Mouse (Mus musculus) adrenal gland, postnatal 10 days (tissue): Measurements from ENCODE around the gene Tnnc1. TPM values are rescaled to one million over a fixed set of nuclear protein-coding genes. Genes with fewer than 3 reads are reported as not detected.

Experiments
- DNase-seq: peaks from one replicate; pipeline ENCODE4 v3.0.0; 2021; ENCODE audit warnings: mixed read lengths
- total RNA-seq, 2 experiments: library from RNA; stranded (reverse); gene quantifications; 2 replicates each; pipeline ENCODE4 v1.2.3; 2021

The Tnnc1 gene
- total RNA-seq, 2 experiments from 2014 or later: 11.1 to 45.0 TPM

GRCm38 (mm10) chr14:31258476-31259050, 50.5 kb downstream of the Tnnc1 start:
- DNase-seq: no peak

- no peak for DNase-seq
These were observed 52.3 kb downstream of the Tnnc1 start for GRCm38 (mm10) chr14:31260374-31260773.

GRCm38 (mm10) chr14:31260932-31261331, 52.8 kb downstream of the Tnnc1 start:
- DNase-seq: no peak

Other genes with a start within 250 kb of the Tnnc1 start
- 10 to 100 TPM; 35.0 to 47.0 TPM for gene Glt8d1, start 206.9 kb upstream of the Tnnc1 start, total RNA-seq
- 100 to 1,000 TPM; 215 to 225 TPM for gene Spcs1, start 206.6 kb upstream of the Tnnc1 start, total RNA-seq
- 10 to 100 TPM; 53.5 to 65.9 TPM for gene Pbrm1, start 189.2 kb upstream of the Tnnc1 start, total RNA-seq
- 10 to 100 TPM; 61.5 to 81.2 TPM for gene Gnl3, start 189.2 kb upstream of the Tnnc1 start, total RNA-seq
- gene Smim4, start 79.4 kb upstream of the Tnnc1 start, total RNA-seq: 100 to 1,000 TPM in 1 of 2 experiments, 10 to 100 TPM in 1; 86.9 to 103 TPM
- gene Nt5dc2, start 77.3 kb upstream of the Tnnc1 start, total RNA-seq: 10 to 100 TPM; 52.0 to 52.6 TPM
- gene Stab1, start 39.7 kb upstream of the Tnnc1 start, total RNA-seq: 10 to 100 TPM; 74.3 to 74.8 TPM
- 100 to 1,000 TPM; 224 to 328 TPM for gene Nisch, start 8.6 kb downstream of the Tnnc1 start, total RNA-seq
- gene Sema3g, start 9.5 kb downstream of the Tnnc1 start, total RNA-seq: 10 to 100 TPM; 12.1 to 12.3 TPM
- gene Phf7, start 43.0 kb downstream of the Tnnc1 start, total RNA-seq: 1 to 10 TPM; 9.1 to 9.2 TPM
- 10 to 100 TPM; 58.4 to 67.6 TPM for gene Bap1, start 43.1 kb downstream of the Tnnc1 start, total RNA-seq
- 1 to 10 TPM in 1 of 2 experiments, under 1 TPM in 1; 0.99 to 1.2 TPM for gene Dnah1, start 115.6 kb downstream of the Tnnc1 start, total RNA-seq
- gene Capn7, start 128.3 kb downstream of the Tnnc1 start, total RNA-seq: 10 to 100 TPM; 33.7 to 40.9 TPM
- gene Sh3bp5, start 227.8 kb downstream of the Tnnc1 start, total RNA-seq: 100 to 1,000 TPM; 107 to 135 TPM